Mouse (Mus musculus) spleen, postnatal 14 days (tissue): ENCODE results near the gene Omp.

Experiments used
- DNase-seq, 2 experiments: peaks; one replicate each; pipeline ENCODE4 v3.0.0; 2021 to 2022; ENCODE audit warnings: low spot score in 2 of 2

Omp gene

GRCm38 (mm10) chr7:98142247-98142646 lies 3.1 kb downstream of the Omp start:
- no peak for DNase-seq

GRCm38 (mm10) chr7:98141206-98141605 lies 4.1 kb downstream of the Omp start:
- no peak for DNase-seq

- DNase-seq = no peak
Observed at GRCm38 (mm10) chr7:98140597-98140996, 4.7 kb downstream of the Omp start.

- no peak for DNase-seq
Observed at GRCm38 (mm10) chr7:98139216-98139615, 6.1 kb downstream of the Omp start.

- DNase-seq = no peak
Observed at GRCm38 (mm10) chr7:98137995-98138394, 7.3 kb downstream of the Omp start.

- DNase-seq = no peak
Observed at GRCm38 (mm10) chr7:98137583-98137982, 7.7 kb downstream of the Omp start.

- no peak for DNase-seq
Observed at GRCm38 (mm10) chr7:98131751-98132150, 13.6 kb downstream of the Omp start.

- peak in 1 of 2 experiments; percentile 49 for DNase-seq
Observed at GRCm38 (mm10) chr7:98125473-98125872, 19.8 kb downstream of the Omp start.

- no peak for DNase-seq
Observed at GRCm38 (mm10) chr7:98124701-98125100, 20.6 kb downstream of the Omp start.

GRCm38 (mm10) chr7:98121673-98122072 lies 23.6 kb downstream of the Omp start:
- no peak for DNase-seq

GRCm38 (mm10) chr7:98121241-98121640 lies 24.1 kb downstream of the Omp start:
- DNase-seq = no peak

GRCm38 (mm10) chr7:98120325-98120724 lies 25.0 kb downstream of the Omp start:
- peak; percentile 37 to 65 for DNase-seq

GRCm38 (mm10) chr7:98119961-98120232 lies 25.4 kb downstream of the Omp start:
- DNase-seq = no peak

- no peak for DNase-seq
Observed at GRCm38 (mm10) chr7:98119179-98119960, 25.9 kb downstream of the Omp start, which contains the start of gene Myo7a. Gene Myo7a (minus strand): TSS chr7:98119524.

GRCm38 (mm10) chr7:98117012-98117660 lies 28.2 kb downstream of the Omp start:
- DNase-seq = no peak

- DNase-seq = no peak
Observed at GRCm38 (mm10) chr7:98114656-98115055, 30.6 kb downstream of the Omp start.

- no peak for DNase-seq
Observed at GRCm38 (mm10) chr7:98111233-98111632, 34.1 kb downstream of the Omp start.

GRCm38 (mm10) chr7:98109771-98110170 lies 35.5 kb downstream of the Omp start:
- no peak for DNase-seq

GRCm38 (mm10) chr7:98108636-98109430 lies 36.5 kb downstream of the Omp start:
- DNase-seq = no peak

- no peak for DNase-seq
Observed at GRCm38 (mm10) chr7:98106272-98106671, 39.0 kb downstream of the Omp start.

GRCm38 (mm10) chr7:98104481-98105435 lies 40.5 kb downstream of the Omp start:
- DNase-seq = no peak

GRCm38 (mm10) chr7:98103942-98104292 lies 41.4 kb downstream of the Omp start:
- no peak for DNase-seq
